Mouse (Mus musculus) thymus, adult 18-20 months (tissue): ENCODE measurements around the gene Akap11.
"Not testable (repeated sequence)": the region's sequence is repeated elsewhere in the genome, so short reads cannot be mapped to it uniquely, and the experiment has no call there.

Experiments used
- DNase-seq, 2 experiments: peaks; one replicate each; pipeline ENCODE4 v3.0.0; 2022; ENCODE audit warnings: mixed read lengths in 2 of 2

Gene Akap11

DNA sequence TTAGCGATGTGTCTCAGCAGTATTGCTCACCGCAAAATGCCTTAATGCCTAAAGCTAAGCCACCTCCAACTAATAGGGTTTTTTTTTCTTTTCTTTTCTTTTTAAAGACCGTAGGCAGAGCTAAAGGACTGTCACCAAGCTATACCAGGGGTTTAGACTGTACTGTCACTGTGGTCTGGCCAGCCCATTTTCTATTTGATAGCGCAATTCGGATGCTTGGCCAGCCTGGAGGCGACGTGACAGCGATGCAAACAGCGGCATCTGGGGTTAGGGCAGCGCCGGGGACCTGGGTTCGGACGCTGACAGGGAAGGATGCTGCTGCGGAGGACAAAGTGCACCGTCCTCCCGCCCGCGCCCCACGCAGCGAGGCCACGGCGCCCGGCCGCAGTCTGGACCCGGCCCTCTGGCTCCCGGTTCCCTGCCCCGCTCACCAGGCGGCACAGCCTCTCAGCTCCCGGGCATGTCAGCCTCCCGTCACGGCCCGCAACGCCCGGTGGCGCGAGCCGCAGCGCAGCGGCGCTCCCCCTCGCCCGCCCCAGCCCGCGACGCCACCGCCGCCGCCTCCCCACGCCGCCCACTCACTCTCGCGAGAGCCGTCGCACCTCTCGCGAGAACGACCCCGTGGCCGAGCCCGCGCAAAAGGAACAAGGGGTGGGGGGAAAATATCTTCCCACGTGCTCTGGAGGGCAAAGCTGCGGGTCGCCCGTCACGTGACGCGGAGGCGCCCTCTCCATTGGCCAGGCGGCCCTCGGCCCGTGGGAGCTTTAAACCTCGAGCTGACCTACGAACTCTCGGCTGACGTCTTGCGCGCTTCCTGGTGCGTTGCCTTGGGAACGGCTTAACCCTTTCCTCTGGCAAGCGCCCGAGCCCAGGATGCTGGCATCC, at the start of gene Akap11:
TSS of gene Akap11 (minus strand) at position 528 of the 885 bp plus-strand sequence.
- DNase-seq: peak; percentile 92 to 93

- no peak for DNase-seq
Measured at GRCm38 (mm10) chr14:78584222-78584621, 47.6 kb upstream of the Akap11 start.

GRCm38 (mm10) chr14:78583168-78583567, 46.6 kb upstream of the Akap11 start:
- no peak for DNase-seq

- DNase-seq: no peak
Measured at GRCm38 (mm10) chr14:78575899-78576298, 39.3 kb upstream of the Akap11 start.

GRCm38 (mm10) chr14:78568410-78568809, 31.8 kb upstream of the Akap11 start:
- no peak for DNase-seq

- DNase-seq: no peak
Measured at GRCm38 (mm10) chr14:78566431-78566830, 29.8 kb upstream of the Akap11 start.

GRCm38 (mm10) chr14:78564292-78564691, 27.7 kb upstream of the Akap11 start:
- DNase-seq: no peak

DNA sequence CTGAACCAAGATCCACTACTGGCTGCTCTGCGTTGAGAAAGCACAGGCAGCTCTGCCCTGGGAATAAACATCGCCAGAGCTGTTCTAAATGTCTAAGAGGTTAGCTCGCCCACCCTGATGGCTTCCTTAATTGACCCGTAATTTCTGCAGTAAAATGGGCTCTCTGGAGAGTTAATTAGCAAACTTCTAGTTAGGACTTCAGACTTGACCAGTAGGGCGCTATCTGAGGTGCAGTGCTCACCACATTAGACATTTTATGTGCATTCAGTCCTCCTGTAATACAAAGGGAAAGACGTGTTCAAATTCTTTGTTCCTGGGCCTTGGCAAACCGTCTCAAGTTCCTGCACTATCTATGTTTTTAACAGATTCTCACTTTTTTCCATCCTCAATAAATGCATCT, 26.6 kb upstream of the Akap11 start:
- no peak for DNase-seq

- no peak for DNase-seq
Measured at GRCm38 (mm10) chr14:78562121-78562520, 25.5 kb upstream of the Akap11 start.

DNA sequence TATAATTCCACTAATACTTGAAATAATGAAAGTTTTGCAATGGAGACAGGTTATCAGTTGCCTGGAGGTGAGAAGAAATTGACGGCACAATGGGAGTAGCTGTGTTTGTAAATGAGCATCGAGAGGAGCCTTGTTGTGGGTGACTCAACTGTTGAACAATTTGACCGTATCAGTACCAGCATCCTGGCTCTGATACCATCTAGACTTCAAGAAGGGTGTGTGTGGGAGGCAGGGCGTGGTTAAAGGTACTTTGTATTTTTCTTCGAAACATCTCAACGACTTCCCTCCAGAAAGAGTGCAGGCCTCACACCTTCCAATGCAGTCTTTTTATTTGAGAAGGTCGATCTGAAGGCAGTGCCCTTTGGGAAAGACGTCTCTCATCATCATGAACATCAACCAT, 22.4 kb upstream of the Akap11 start:
- no peak for DNase-seq

- not testable (repeated sequence) for DNase-seq
Measured at GRCm38 (mm10) chr14:78554830-78555229, 18.2 kb upstream of the Akap11 start.

DNA sequence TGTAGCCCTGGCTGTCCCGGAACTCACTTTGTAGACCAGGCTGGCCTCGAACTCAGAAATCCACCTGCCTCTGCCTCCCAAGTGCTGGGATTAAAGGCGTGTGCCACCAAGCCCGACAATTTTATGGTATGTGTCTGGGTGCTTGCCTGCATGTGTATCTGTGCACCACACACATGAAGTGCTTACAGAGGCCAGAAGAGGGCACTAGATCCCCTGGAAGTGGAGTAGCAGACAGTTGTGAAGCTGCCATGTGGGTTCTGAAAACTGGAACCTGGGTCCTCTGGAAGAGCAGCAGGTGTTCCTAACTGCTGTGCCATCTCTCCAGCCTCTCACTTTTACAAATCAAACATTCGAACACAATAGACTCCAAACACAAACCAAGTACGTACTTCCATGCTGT, 17.1 kb upstream of the Akap11 start:
- no peak for DNase-seq

GRCm38 (mm10) chr14:78548807-78549206, 12.2 kb upstream of the Akap11 start:
- no peak for DNase-seq

DNA sequence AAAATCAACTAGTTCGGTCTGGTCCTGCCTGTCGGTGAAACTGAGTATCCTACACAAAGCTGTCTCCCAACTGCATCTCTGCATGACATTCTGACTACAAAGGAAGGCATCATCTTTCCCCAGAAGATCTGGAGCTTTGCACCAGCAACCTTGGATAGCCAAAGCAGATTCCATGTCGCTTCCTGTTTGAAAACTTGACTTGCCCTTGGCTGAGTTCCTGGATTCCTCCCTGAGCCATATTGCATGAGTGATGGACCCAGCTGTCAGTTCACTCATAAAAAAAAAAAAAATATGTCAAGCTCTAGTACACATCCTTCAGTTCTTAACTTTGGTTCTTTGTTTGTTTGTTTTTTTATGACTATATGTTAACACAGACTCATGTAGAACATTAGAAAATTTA, 4.7 kb upstream of the Akap11 start:
- no peak for DNase-seq

DNA sequence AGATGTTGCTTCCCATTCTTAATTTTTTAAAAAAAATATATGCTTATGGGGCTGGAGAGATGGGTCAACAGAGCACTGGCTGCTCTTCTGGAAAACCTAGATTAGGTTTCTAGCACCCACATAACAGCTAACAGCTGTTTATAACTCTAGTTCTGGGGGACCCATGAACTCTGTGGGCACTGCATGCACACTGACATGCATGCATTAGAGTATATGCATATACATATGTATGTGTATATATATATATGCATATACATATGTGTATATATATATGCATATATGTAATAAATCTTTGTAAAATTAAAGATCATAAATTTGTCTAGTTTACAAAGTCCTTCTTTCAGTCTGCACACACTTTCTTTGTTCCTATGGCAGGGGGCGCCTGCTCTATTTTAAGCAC, 3.2 kb upstream of the Akap11 start:
- DNase-seq: no peak

DNA sequence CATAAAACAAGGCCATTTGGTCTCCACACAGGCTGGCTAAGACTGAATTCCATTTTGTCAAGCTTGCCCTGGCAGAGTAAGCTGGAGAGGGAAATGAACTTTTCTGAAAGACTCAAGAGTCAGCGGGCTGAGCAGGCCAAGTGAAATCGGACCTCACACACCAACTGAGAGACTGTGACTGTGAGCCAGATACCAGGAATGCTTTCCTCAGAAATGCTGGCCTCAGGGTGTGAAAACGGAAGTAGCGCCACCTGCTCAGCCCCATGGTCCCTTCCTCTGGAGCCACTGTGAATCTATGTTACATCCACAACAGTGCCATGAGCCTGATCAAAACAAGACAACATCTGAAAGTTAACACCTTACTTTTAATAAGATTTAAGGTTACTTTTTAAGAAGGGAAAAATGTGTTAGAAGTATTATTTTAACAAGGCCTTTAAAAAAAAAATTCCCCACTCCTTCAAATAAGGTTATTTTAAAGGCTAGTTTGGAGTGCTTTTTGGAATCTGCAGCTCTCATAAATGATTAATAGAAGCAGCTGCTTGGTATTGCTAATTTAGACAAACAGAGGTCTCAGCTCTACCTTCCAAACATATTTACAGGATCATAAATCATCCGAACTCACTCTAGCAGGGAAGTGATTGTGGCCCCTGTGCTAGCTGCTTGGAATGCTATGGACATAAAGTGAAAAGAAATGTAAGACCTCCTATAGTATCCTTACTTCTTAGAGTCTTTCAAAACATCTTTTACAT, 2.1 kb upstream of the Akap11 start:
- DNase-seq: no peak

DNA sequence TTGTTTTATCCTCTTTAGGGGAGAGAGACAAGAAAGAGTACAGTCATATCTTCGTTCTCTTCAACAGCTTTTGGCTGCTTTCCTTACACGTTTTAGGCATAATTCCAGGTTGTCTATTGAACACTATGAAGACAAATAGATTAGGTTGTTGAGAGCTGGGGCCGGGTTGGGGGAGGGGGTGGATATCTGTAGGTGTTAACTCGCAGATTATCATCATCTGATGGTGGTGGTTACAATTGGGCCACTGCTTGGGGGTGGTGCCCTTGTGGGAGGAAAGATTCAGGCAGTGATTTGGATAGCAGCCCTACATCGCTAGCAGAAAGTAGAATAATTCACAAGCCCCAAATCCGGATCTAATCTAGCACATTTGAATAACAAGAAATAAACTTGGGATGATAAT, 943 bp upstream of the Akap11 start:
- DNase-seq: no peak

DNA sequence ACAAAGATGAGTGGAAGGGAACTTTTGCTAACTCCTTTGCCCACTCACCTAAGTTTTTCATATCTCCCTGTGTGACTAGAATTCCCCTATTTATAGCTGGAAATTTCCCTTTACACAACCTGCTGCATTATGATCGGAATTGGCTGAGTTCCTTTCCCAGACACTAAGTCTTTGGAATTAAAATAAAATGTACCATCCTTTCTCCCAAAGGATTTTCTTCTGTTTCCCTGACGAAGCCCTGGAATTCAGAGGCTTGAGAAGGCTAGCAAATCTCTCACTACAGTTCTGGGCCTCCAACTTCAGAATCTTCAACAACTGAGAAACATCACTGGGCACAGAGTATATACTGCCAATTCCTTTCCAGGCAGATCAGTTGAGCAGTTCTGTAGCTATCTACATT, 1.2 kb downstream of the Akap11 start:
- no peak for DNase-seq

- DNase-seq: no peak
Measured at GRCm38 (mm10) chr14:78534651-78535050, 2.0 kb downstream of the Akap11 start.

- DNase-seq: no peak
Measured at GRCm38 (mm10) chr14:78533701-78534100, 2.9 kb downstream of the Akap11 start.

GRCm38 (mm10) chr14:78532345-78532744, 4.3 kb downstream of the Akap11 start:
- DNase-seq: no peak

DNA sequence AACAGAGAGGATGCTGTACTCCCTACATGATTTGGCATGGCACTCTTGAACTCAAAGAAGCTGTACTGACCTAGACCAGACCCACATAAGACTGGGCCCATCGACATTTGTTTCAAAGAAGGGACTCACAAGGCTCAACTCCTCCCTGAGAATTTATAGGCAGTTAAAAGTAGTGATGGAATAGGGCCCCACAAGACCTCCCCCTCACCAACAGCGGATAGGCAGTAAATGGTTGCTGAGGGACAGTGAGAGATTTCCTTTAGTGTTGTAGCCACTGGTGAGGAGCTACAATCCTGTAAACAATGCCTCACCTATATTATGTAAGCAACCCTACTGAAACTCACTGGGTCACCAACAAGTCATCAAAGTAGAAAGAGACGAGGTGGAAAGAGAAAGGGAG, 6.4 kb downstream of the Akap11 start:
- no peak for DNase-seq

GRCm38 (mm10) chr14:78528461-78529425, 7.9 kb downstream of the Akap11 start:
- DNase-seq: no peak
